Comparison of ENCODE assay signal across 9 mouse cellular contexts in the genomic region with DNA sequence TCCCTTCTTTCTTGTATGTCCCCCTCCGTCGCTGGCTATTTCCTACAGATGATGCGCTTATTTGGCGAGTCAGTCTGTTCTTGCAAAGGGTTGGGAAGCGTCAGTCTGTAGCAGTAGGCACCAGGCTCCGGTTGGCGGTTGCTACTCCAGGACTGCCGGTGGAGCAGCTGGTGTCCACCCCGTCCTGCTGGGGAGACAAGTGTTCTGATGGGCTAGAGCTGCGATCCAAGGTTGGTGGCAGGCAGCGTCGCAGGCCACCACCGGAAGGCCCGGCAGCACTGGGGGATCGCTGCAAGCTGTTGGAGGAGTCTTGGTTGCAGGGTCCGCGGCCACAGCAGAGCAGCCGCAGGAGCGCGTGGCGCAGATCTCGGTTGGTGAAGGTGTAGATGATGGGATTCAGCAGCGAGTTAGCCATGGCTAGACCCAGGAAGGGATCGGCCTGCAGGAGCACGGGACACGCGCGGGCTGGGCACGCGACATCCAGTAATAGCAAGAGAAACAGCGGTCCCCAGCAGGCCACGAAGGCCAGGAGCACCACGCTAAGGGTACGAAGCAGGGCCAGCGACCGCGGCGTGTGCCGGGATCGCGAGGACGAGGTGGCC. TPM values are rescaled to one million over a fixed set of nuclear protein-coding genes. Genes with fewer than 3 reads are reported as not detected.
A peak's percentile ranks its signal among the peaks of the same experiment; 100 is the strongest.
DNase-seq lines count a peak whose midpoint lies in the region; ATAC-seq and TF ChIP-seq lines count a peak whose summit lies in the region.
"Had no signal": no experiment of that assay in that cellular context is flagged by ENCODE, and none has a peak within 500 bp of the region (broad histone marks: within the 10 kb centered on the region; RNA-seq: fewer than 3 reads in every experiment).

No protein-coding gene starts in this region.

- no peak for TF ChIP-seq CTCF in bone marrow macrophage, adult 2 months (IDR thresholded peaks at IDR 0.05; ENCODE audit: low read depth, low read length)
- no peak for TF ChIP-seq CTCF in forebrain, postnatal 0 days (IDR thresholded peaks at IDR 0.05; ENCODE audit: low read depth)

- no peak for ATAC-seq in heart, embryonic 15.5 days (replicated peaks; ENCODE audit: insufficient number of reproducible peaks, insufficient read depth, low FRiP score, low read depth)
- peak; percentile 21 for ATAC-seq in forebrain, postnatal 0 days
- no peak for ATAC-seq in midbrain, embryonic 11.5 days (ENCODE audit: low FRiP score)

- 6% methylated on average over 42 of the region's 42 CpGs for WGBS in heart, embryonic 15.5 days
- WGBS in forebrain, postnatal 0 days, result 4% methylated on average over 42 of the region's 42 CpGs
- WGBS in midbrain, embryonic 11.5 days, result 3% methylated on average over 42 of the region's 42 CpGs

- H3K9me3 ChIP-seq in heart, embryonic 15.5 days (replicated peaks), result no peaks in the 10 kb centered on the region
- no peaks in the 10 kb centered on the region for H3K9me3 ChIP-seq in forebrain, postnatal 0 days (ENCODE audit: low read length)
- no peaks in the 10 kb centered on the region; the same call in 1 of the 2 replicates for H3K9me3 ChIP-seq in midbrain, embryonic 11.5 days (ENCODE audit: control insufficient read depth, low read length)

- H3K4me1 ChIP-seq in heart, embryonic 15.5 days (replicated peaks), result peaks cover 26% of the 10 kb centered on the region
- H3K4me1 ChIP-seq in bone marrow macrophage, adult 2 months (ENCODE audit: control insufficient read depth, insufficient read depth, low read length), result no peaks in the 10 kb centered on the region
- H3K4me1 ChIP-seq in forebrain, postnatal 0 days (ENCODE audit: insufficient read depth), result no peaks in the 10 kb centered on the region
- H3K4me1 ChIP-seq in midbrain, embryonic 11.5 days (ENCODE audit: control insufficient read depth, insufficient read depth, low read length), result peaks cover 7% of the 10 kb centered on the region; the same call in 1 of the 2 replicates

- peak overlapping the region; percentile 42 for H3K9ac ChIP-seq in heart, embryonic 15.5 days
- peak overlapping the region; percentile 62 for H3K9ac ChIP-seq in forebrain, postnatal 0 days
- H3K9ac ChIP-seq in midbrain, embryonic 11.5 days (ENCODE audit: low read length), result no peak overlapping the region; the same call in 1 of the 2 replicates

- peak overlapping the region; percentile 52 for H3K4me3 ChIP-seq in heart, embryonic 15.5 days
- H3K4me3 ChIP-seq in bone marrow macrophage, adult 2 months (ENCODE audit: insufficient read depth, low read length), result peak overlapping the region; percentile 48; the same call in 1 of the 2 replicates
- H3K4me3 ChIP-seq in forebrain, postnatal 0 days (ENCODE audit: low read depth, low read length), result peak overlapping the region; percentile 49
- H3K4me3 ChIP-seq in midbrain, embryonic 11.5 days (ENCODE audit: low read depth, low read length), result peak overlapping the region; percentile 31

- no peaks in the 10 kb centered on the region for H3K36me3 ChIP-seq in heart, embryonic 15.5 days
- H3K36me3 ChIP-seq in forebrain, postnatal 0 days (ENCODE audit: insufficient read depth), result no peaks in the 10 kb centered on the region
- H3K36me3 ChIP-seq in midbrain, embryonic 11.5 days (ENCODE audit: control insufficient read depth, insufficient read depth, low read length), result no peaks in the 10 kb centered on the region

- H3K4me2 ChIP-seq in heart, embryonic 15.5 days, result peak overlapping the region; percentile 89
- H3K4me2 ChIP-seq in forebrain, postnatal 0 days (ENCODE audit: low read depth), result peak overlapping the region; percentile 77
- peak overlapping the region; percentile 51 for H3K4me2 ChIP-seq in midbrain, embryonic 11.5 days

- peaks cover 62% of the 10 kb centered on the region for H3K27me3 ChIP-seq in heart, embryonic 15.5 days
- peaks cover 42% of the 10 kb centered on the region for H3K27me3 ChIP-seq in forebrain, postnatal 0 days (ENCODE audit: insufficient read depth, low read length)
- H3K27me3 ChIP-seq in midbrain, embryonic 11.5 days (ENCODE audit: control insufficient read depth, insufficient read depth, low read length), result peaks cover 59% of the 10 kb centered on the region

- TF ChIP-seq POLR2A in bone marrow macrophage, adult 2 months (IDR thresholded peaks at IDR 0.05; ENCODE audit: borderline replicate concordance, low read depth, low read length), result no peak

- no peak for DNase-seq in heart, postnatal 4 days
- DNase-seq in forebrain, postnatal 0 days, result no peak
- peak; percentile 94 for DNase-seq in midbrain, embryonic 11.5 days (ENCODE audit: low spot score, missing footprints)
- no peak for DNase-seq in adrenal gland, adult 18-20 months (ENCODE audit: low spot score in 2 of 2)
- no peak for DNase-seq in lung, postnatal 14 days
- DNase-seq in thymus, postnatal 0 days (ENCODE audit: low spot score), result no peak

- H3K27ac ChIP-seq in heart, embryonic 15.5 days, result no peak overlapping the region
- no peak overlapping the region for H3K27ac ChIP-seq in bone marrow macrophage, adult 2 months (ENCODE audit: insufficient read depth, low read depth, low read length)
- H3K27ac ChIP-seq in forebrain, postnatal 0 days (ENCODE audit: low read depth, low read length), result peak overlapping the region; percentile 54
- H3K27ac ChIP-seq in midbrain, embryonic 11.5 days (ENCODE audit: low read depth, low read length), result no peak overlapping the region

RNA-seq across cellular contexts. Expression of a gene that starts 4.3 kb away (rescaled TPM):
- polyA plus RNA-seq in heart, embryonic 15.5 days (2015; fragmentation: Nextera tagmentation; extraction: Ambion mirVana), result 0.05 and 0.11 TPM in 2 replicates
- total RNA-seq in heart, postnatal 4 days (2021), result under 1 TPM; 0.17 to 0.29 TPM
- polyA plus RNA-seq in bone marrow macrophage, adult 2 months (2012; ENCODE audit: insufficient read depth, insufficient read length, missing spikeins), result not detected in 2 replicates
- total RNA-seq in forebrain, postnatal 0 days (2014; rRNA removed), result 2.7 and 2.8 TPM in 2 replicates
- 1.9 and 2.3 TPM in 2 replicates for polyA plus RNA-seq in forebrain, postnatal 0 days (2015; fragmentation: Nextera tagmentation; extraction: Ambion mirVana)
- 0.19 and 0.21 TPM in 2 replicates for polyA plus RNA-seq in midbrain, embryonic 11.5 days (2014; fragmentation: Nextera tagmentation; extraction: Ambion mirVana)
- 1 to 10 TPM in 1 of 2 experiments, under 1 TPM in 1; 0.50 to 1.0 TPM for total RNA-seq in adrenal gland, adult 18-20 months (2021)
- 0.09 TPM in 1 of 2 replicates, not detected in the other for polyA plus RNA-seq in thymus, postnatal 0 days (2015; fragmentation: Nextera tagmentation; extraction: Ambion mirVana)
- total RNA-seq: CH12.LX had no signal

RNA-seq across cellular contexts. Expression of a gene that starts 4.8 kb away (rescaled TPM):
- 43.4 and 56.9 TPM in 2 replicates for polyA plus RNA-seq in heart, embryonic 15.5 days (2015; fragmentation: Nextera tagmentation; extraction: Ambion mirVana)
- 10 to 100 TPM; 33.7 to 37.7 TPM for total RNA-seq in heart, postnatal 4 days (2021)
- polyA plus RNA-seq in bone marrow macrophage, adult 2 months (2012; ENCODE audit: insufficient read depth, insufficient read length, missing spikeins), result 34.9 and 36.4 TPM in 2 replicates
- 68.9 and 72.7 TPM in 2 replicates for total RNA-seq in forebrain, postnatal 0 days (2014; rRNA removed)
- 60.0 and 67.0 TPM in 2 replicates for polyA plus RNA-seq in forebrain, postnatal 0 days (2015; fragmentation: Nextera tagmentation; extraction: Ambion mirVana)
- polyA plus RNA-seq in midbrain, embryonic 11.5 days (2014; fragmentation: Nextera tagmentation; extraction: Ambion mirVana), result 20.0 and 26.3 TPM in 2 replicates
- 10 to 100 TPM; 44.9 to 51.2 TPM for total RNA-seq in adrenal gland, adult 18-20 months (2021)
- 61.2 and 64.2 TPM in 2 replicates for polyA plus RNA-seq in thymus, postnatal 0 days (2015; fragmentation: Nextera tagmentation; extraction: Ambion mirVana)

RNA-seq across cellular contexts. Expression of a gene that starts 21.2 kb away (rescaled TPM):
- polyA plus RNA-seq in heart, embryonic 15.5 days (2015; fragmentation: Nextera tagmentation; extraction: Ambion mirVana), result 48.5 and 50.9 TPM in 2 replicates
- total RNA-seq in heart, postnatal 4 days (2021), result 10 to 100 TPM; 53.1 to 59.1 TPM
- polyA plus RNA-seq in bone marrow macrophage, adult 2 months (2012; ENCODE audit: insufficient read depth, insufficient read length, missing spikeins), result 10.8 and 11.8 TPM in 2 replicates
- total RNA-seq in forebrain, postnatal 0 days (2014; rRNA removed), result 18.7 and 19.5 TPM in 2 replicates
- 19.9 and 26.4 TPM in 2 replicates for polyA plus RNA-seq in forebrain, postnatal 0 days (2015; fragmentation: Nextera tagmentation; extraction: Ambion mirVana)
- polyA plus RNA-seq in midbrain, embryonic 11.5 days (2014; fragmentation: Nextera tagmentation; extraction: Ambion mirVana), result 37.2 and 45.8 TPM in 2 replicates
- total RNA-seq in adrenal gland, adult 18-20 months (2021), result 10 to 100 TPM; 39.9 to 52.6 TPM
- polyA plus RNA-seq in thymus, postnatal 0 days (2015; fragmentation: Nextera tagmentation; extraction: Ambion mirVana), result 49.2 and 56.2 TPM in 2 replicates

RNA-seq across cellular contexts. Expression of a gene that starts 43.8 kb away (rescaled TPM):
- polyA plus RNA-seq in heart, embryonic 15.5 days (2015; fragmentation: Nextera tagmentation; extraction: Ambion mirVana), result 10.4 and 12.5 TPM in 2 replicates
- 10 to 100 TPM; 18.5 to 21.0 TPM for total RNA-seq in heart, postnatal 4 days (2021)
- 26.4 and 28.6 TPM in 2 replicates for polyA plus RNA-seq in bone marrow macrophage, adult 2 months (2012; ENCODE audit: insufficient read depth, insufficient read length, missing spikeins)
- 27.6 and 28.1 TPM in 2 replicates for total RNA-seq in forebrain, postnatal 0 days (2014; rRNA removed)
- polyA plus RNA-seq in forebrain, postnatal 0 days (2015; fragmentation: Nextera tagmentation; extraction: Ambion mirVana), result 7.1 and 11.9 TPM in 2 replicates
- polyA plus RNA-seq in midbrain, embryonic 11.5 days (2014; fragmentation: Nextera tagmentation; extraction: Ambion mirVana), result 13.2 and 16.3 TPM in 2 replicates
- 10 to 100 TPM; 31.1 to 34.9 TPM for total RNA-seq in adrenal gland, adult 18-20 months (2021)
- polyA plus RNA-seq in thymus, postnatal 0 days (2015; fragmentation: Nextera tagmentation; extraction: Ambion mirVana), result 17.9 and 25.1 TPM in 2 replicates

RNA-seq across cellular contexts. Expression of a gene that starts 47.3 kb away (rescaled TPM):
- polyA plus RNA-seq in heart, embryonic 15.5 days (2015; fragmentation: Nextera tagmentation; extraction: Ambion mirVana), result 88.6 and 96.4 TPM in 2 replicates
- 10 to 100 TPM; 49.5 to 54.6 TPM for total RNA-seq in heart, postnatal 4 days (2021)
- 33.1 and 33.7 TPM in 2 replicates for polyA plus RNA-seq in bone marrow macrophage, adult 2 months (2012; ENCODE audit: insufficient read depth, insufficient read length, missing spikeins)
- 65.1 and 69.4 TPM in 2 replicates for total RNA-seq in forebrain, postnatal 0 days (2014; rRNA removed)
- 104 and 118 TPM in 2 replicates for polyA plus RNA-seq in forebrain, postnatal 0 days (2015; fragmentation: Nextera tagmentation; extraction: Ambion mirVana)
- polyA plus RNA-seq in midbrain, embryonic 11.5 days (2014; fragmentation: Nextera tagmentation; extraction: Ambion mirVana), result 70.6 and 71.9 TPM in 2 replicates
- total RNA-seq in adrenal gland, adult 18-20 months (2021), result 10 to 100 TPM in 1 of 2 experiments, 1 to 10 TPM in 1; 9.1 to 11.8 TPM
- polyA plus RNA-seq in thymus, postnatal 0 days (2015; fragmentation: Nextera tagmentation; extraction: Ambion mirVana), result 216 and 234 TPM in 2 replicates
